Mouse (Mus musculus) A20 (cell line): Measurements from ENCODE around the gene Sly.
"Not testable (repeated sequence)": the region's sequence is repeated elsewhere in the genome, so short reads cannot be mapped to it uniquely, and the experiment has no call there.

Source experiments
- DNase-seq: peaks from one replicate; pipeline ENCODE4 v3.0.0-alpha.2; 2011; ENCODE audit warnings: low read depth, low spot score

Sly gene

GRCm38 (mm10) chrY:57186888-57187287 lies at the start of gene Sly:
Gene Sly (plus strand): TSS chrY:57187188.
- not testable (repeated sequence) for DNase-seq
